Mouse (Mus musculus) MEL (cell line): ENCODE data around the gene Ksr1. TPM values are rescaled to one million over a fixed set of nuclear protein-coding genes. Genes with fewer than 3 reads are reported as not detected.

Source experiments
- DNase-seq: peaks from one replicate; pipeline ENCODE4 v3.0.0; 2011; ENCODE audit warnings: low read depth, low spot score
- H3K27ac ChIP-seq: 2 replicates; pipeline ENCODE4 v1.5.1; 2012; ENCODE audit warnings: low read depth, mild to moderate bottlenecking, control low read depth, low read length, moderate library complexity; ENCODE audit not compliant: control insufficient read depth
- H3K27me3 ChIP-seq, 2 experiments: fragments of 150-350 bp in 1 of 2; sonication (generic) in 1 of 2; 2 replicates each; pipeline ENCODE4 v1.6.1; 2012; ENCODE audit warnings: low read length in 2 of 2, mild to moderate bottlenecking in 2 of 2, improper control_type of control experiment in 1 of 2, moderate library complexity in 1 of 2; ENCODE audit not compliant: insufficient read depth in 2 of 2, control insufficient read depth in 1 of 2
- H3K36me3 ChIP-seq, 2 experiments: 2 replicates each; pipeline ENCODE4 v1.6.1; 2012 to 2014; ENCODE audit warnings: low read length in 2 of 2, improper control_type of control experiment in 1 of 2, inconsistent platforms in 1 of 2, mild to moderate bottlenecking in 1 of 2; ENCODE audit not compliant: insufficient read depth in 2 of 2, control insufficient read depth in 1 of 2
- H3K4me1 ChIP-seq, 2 experiments: fragments of 150-350 bp in 1 of 2; sonication (generic) in 1 of 2; 2 replicates each; pipeline ENCODE4 v1.6.1; 2012; ENCODE audit warnings: low read length in 2 of 2, improper control_type of control experiment in 1 of 2, mild to moderate bottlenecking in 1 of 2; ENCODE audit not compliant: insufficient read depth in 2 of 2, control insufficient read depth in 1 of 2
- H3K4me3 ChIP-seq, 2 experiments: fragments of 150-350 bp in 1 of 2; sonication (generic) in 1 of 2; 2 replicates each; pipeline ENCODE4 v1.5.1; 2012; ENCODE audit warnings: low read depth in 2 of 2, low read length in 2 of 2, mild to moderate bottlenecking in 2 of 2, moderate library complexity in 2 of 2, control low read depth in 1 of 2, improper control_type of control experiment in 1 of 2; ENCODE audit not compliant: control insufficient read depth in 1 of 2, insufficient read depth in 1 of 2
- H3K79me2 ChIP-seq: 2 replicates; pipeline ENCODE4 v1.6.1; 2012; ENCODE audit warnings: mild to moderate bottlenecking, low read length, moderate library complexity; ENCODE audit not compliant: control insufficient read depth, poor library complexity, insufficient read depth
- H3K9ac ChIP-seq: 2 replicates; pipeline ENCODE4 v1.6.1; 2012; ENCODE audit warnings: low read depth, mild to moderate bottlenecking, control low read depth, low read length, moderate library complexity; ENCODE audit not compliant: control insufficient read depth, poor library complexity, severe bottlenecking
- H3K9me3 ChIP-seq: fragments of 150-350 bp; sonication (generic); replicated peaks from 2 replicates; pipeline ENCODE4 v1.6.1; 2012; ENCODE audit warnings: mild to moderate bottlenecking, low read length, improper control_type of control experiment, moderate library complexity; ENCODE audit not compliant: insufficient read depth
- CHD1 ChIP-seq: IDR thresholded peaks from 2 replicates; pipeline ENCODE4 v1.6.1; 2012; ENCODE audit warnings: low read depth, mild to moderate bottlenecking, inconsistent platforms, low read length, improper control_type of control experiment
- CTCF ChIP-seq, 3 experiments: IDR thresholded peaks in 2 of 3; conservative IDR thresholded peaks in 1 of 3; 2 replicates each; pipeline ENCODE4 v1.5.1; 2011 to 2012; ENCODE audit warnings: low read length in 3 of 3, low read depth in 2 of 3, mild to moderate bottlenecking in 2 of 3, improper control_type of control experiment in 1 of 3, inconsistent platforms in 1 of 3, mixed read lengths in 1 of 3, moderate library complexity in 1 of 3; ENCODE audit not compliant: control insufficient read depth in 1 of 3, insufficient read depth in 1 of 3, poor library complexity in 1 of 3, severe bottlenecking in 1 of 3
- E2F4 ChIP-seq: IDR thresholded peaks from 2 replicates; pipeline ENCODE4 v1.6.1; 2011; ENCODE audit warnings: low read depth, low read length, improper control_type of control experiment, borderline replicate concordance
- EP300 ChIP-seq, 2 experiments: IDR thresholded peaks; 2 replicates each; pipeline ENCODE4 v1.6.1; 2011; ENCODE audit warnings: improper control_type of control experiment in 2 of 2, low read length in 2 of 2, low read depth in 1 of 2, mild to moderate bottlenecking in 1 of 2
- ETS1 ChIP-seq: IDR thresholded peaks from 2 replicates; pipeline ENCODE4 v1.6.1; 2012; ENCODE audit warnings: low read depth, mild to moderate bottlenecking, inconsistent platforms, low read length, improper control_type of control experiment, moderate library complexity
- HCFC1 ChIP-seq: IDR thresholded peaks from 2 replicates; pipeline ENCODE4 v1.6.1; 2012; ENCODE audit warnings: low read depth, mild to moderate bottlenecking, inconsistent platforms, low read length, improper control_type of control experiment, moderate library complexity
- MAZ ChIP-seq: IDR thresholded peaks from 2 replicates; pipeline ENCODE4 v1.6.1; 2012; ENCODE audit warnings: low read depth, mild to moderate bottlenecking, inconsistent platforms, low read length, improper control_type of control experiment
- MXI1 ChIP-seq: IDR thresholded peaks from 2 replicates; pipeline ENCODE4 v1.6.1; 2011; ENCODE audit warnings: mild to moderate bottlenecking, low read depth, low read length, improper control_type of control experiment
- NELFE ChIP-seq: IDR thresholded peaks from 2 replicates; pipeline ENCODE4 v1.6.1; 2011; ENCODE audit warnings: low read depth, low read length, improper control_type of control experiment
- POLR2A ChIP-seq, 2 experiments: IDR thresholded peaks; 2 replicates each; pipeline ENCODE4 v1.6.1; 2011 to 2012; ENCODE audit warnings: low read length in 2 of 2, mild to moderate bottlenecking in 2 of 2, control low read depth in 1 of 2, improper control_type of control experiment in 1 of 2, low read depth in 1 of 2, moderate library complexity in 1 of 2; ENCODE audit not compliant: control insufficient read depth in 1 of 2, insufficient read depth in 1 of 2, poor library complexity in 1 of 2
- RAD21 ChIP-seq: IDR thresholded peaks from 2 replicates; pipeline ENCODE4 v1.6.1; 2011; ENCODE audit warnings: mild to moderate bottlenecking, low read depth, low read length, improper control_type of control experiment
- RCOR1 ChIP-seq: IDR thresholded peaks from 2 replicates; pipeline ENCODE4 v1.6.1; 2012; ENCODE audit warnings: low read depth, mild to moderate bottlenecking, inconsistent platforms, low read length, improper control_type of control experiment
- SMC3 ChIP-seq: IDR thresholded peaks from 2 replicates; pipeline ENCODE4 v1.6.1; 2011; ENCODE audit warnings: low read depth, low read length, improper control_type of control experiment
- UBTF ChIP-seq: IDR thresholded peaks from 2 replicates; pipeline ENCODE4 v1.6.1; 2012; ENCODE audit warnings: low read depth, mild to moderate bottlenecking, inconsistent platforms, low read length, improper control_type of control experiment, moderate library complexity, borderline replicate concordance; ENCODE audit not compliant: insufficient read depth
- USF2 ChIP-seq, 2 experiments: IDR thresholded peaks; 2 replicates each; pipeline ENCODE4 v1.6.1; 2011 to 2012; ENCODE audit warnings: improper control_type of control experiment in 2 of 2, low read length in 2 of 2, borderline replicate concordance in 1 of 2, inconsistent platforms in 1 of 2, low read depth in 1 of 2, mild to moderate bottlenecking in 1 of 2; ENCODE audit not compliant: insufficient read depth in 1 of 2
- ZC3H11A ChIP-seq: IDR thresholded peaks from 2 replicates; pipeline ENCODE4 v1.6.1; 2012; ENCODE audit warnings: low read depth, mild to moderate bottlenecking, inconsistent platforms, low read length, improper control_type of control experiment
- ZKSCAN1 ChIP-seq: IDR thresholded peaks from 2 replicates; pipeline ENCODE4 v1.6.1; 2012; ENCODE audit warnings: low read depth, mild to moderate bottlenecking, inconsistent platforms, low read length, improper control_type of control experiment, moderate library complexity
- ZMIZ1 ChIP-seq: IDR thresholded peaks from 2 replicates; pipeline ENCODE4 v1.6.1; 2012; ENCODE audit warnings: low read depth, mild to moderate bottlenecking, inconsistent platforms, low read length, improper control_type of control experiment, moderate library complexity
- ZNF384 ChIP-seq: IDR thresholded peaks from 2 replicates; pipeline ENCODE4 v1.6.1; 2012; ENCODE audit warnings: low read depth, mild to moderate bottlenecking, inconsistent platforms, low read length, improper control_type of control experiment
- polyA plus RNA-seq, 2 experiments: library from polyadenylated mRNA; stranded (reverse) in 1 of 2; unstranded in 1 of 2; fragments of >175 nt in 1 of 2; fragments of >200 nt in 1 of 2; gene quantifications; 2 replicates each; pipeline versions ENCODE4 v1.2.1 to v1.2.4; 2012; ENCODE audit warnings: low replicate concordance in 2 of 2, low read depth in 1 of 2; ENCODE audit not compliant: insufficient read length in 2 of 2, insufficient read depth in 1 of 2, missing spikeins in 1 of 2
- total RNA-seq: library from RNA; depleted of rRNA; stranded (reverse); fragments of 300-350 nt; gene quantifications from 2 replicates; pipeline ENCODE4 v1.2.3, GENCODE M21; 2012

The Ksr1 gene
- total and polyA plus RNA-seq, 3 experiments = 9.7 to 18.4 TPM; not detected in 1

DNA sequence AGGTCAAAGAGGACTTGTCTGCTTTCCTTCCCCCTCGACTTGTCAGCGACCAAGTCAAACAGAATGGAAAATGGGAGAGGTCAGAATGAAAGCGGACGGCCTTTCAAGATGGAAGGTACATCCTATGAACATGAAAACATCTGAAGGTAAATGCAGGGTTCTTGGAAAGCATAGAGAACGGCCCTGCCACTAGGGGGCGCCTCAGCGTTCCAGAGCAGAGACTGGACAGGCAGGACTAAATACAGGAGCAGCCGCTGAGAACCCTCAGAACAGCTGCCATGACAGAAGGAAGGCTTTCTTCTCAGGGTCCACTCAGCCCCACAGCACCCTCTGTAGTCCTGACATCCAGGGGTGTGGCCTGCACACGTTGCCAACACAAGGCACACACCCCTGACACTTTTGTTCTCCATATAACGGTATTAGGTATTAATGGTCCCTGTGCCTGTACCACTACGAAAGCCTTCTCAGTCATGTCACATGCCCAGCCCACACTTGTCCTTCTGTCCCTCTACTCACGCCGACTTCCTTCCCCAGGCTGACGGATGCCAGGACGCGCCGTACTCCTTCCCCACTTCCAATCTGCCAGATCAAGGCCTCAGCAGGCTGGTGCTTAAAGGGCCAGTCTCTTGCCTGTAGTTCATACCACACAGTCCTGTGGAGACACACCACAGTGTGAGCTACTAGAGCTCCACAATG, 126.2 kb downstream of the Ksr1 start:
- Histone ChIP-seq H3K4me1 (peaks cover 5 to 9% of the 10 kb centered on the region in 2 experiments; a peak in 2 of 4 replicates), H3K79me2 (no peaks in the 10 kb centered on the region), H3K4me3 (no peak overlapping the region), H3K9me3 (no peaks in the 10 kb centered on the region), H3K27ac (no peak overlapping the region), H3K27me3 (no peaks in the 10 kb centered on the region), H3K36me3 (peaks cover under 1 to 7% of the 10 kb centered on the region in 2 experiments; a peak in 3 of 4 replicates), H3K9ac (no peak overlapping the region)
- TF ChIP-seq MXI1 (no peak), CTCF (IDR thresholded peaks at IDR 0.05 in 2 of 3, conservative IDR thresholded peaks at IDR 0.05 in 1 of 3; ENCODE audit: control insufficient read depth in 1 of 3, insufficient read depth in 1 of 3, low read depth in 2 of 3, low read length in 3 of 3, poor library complexity in 1 of 3, severe bottlenecking in 1 of 3) (peak; percentile 74 to 89 (median 88)), SMC3 (peak; percentile 15; the same call in 1 of the 2 replicates)
- DNase-seq = peak; percentile 60

DNA sequence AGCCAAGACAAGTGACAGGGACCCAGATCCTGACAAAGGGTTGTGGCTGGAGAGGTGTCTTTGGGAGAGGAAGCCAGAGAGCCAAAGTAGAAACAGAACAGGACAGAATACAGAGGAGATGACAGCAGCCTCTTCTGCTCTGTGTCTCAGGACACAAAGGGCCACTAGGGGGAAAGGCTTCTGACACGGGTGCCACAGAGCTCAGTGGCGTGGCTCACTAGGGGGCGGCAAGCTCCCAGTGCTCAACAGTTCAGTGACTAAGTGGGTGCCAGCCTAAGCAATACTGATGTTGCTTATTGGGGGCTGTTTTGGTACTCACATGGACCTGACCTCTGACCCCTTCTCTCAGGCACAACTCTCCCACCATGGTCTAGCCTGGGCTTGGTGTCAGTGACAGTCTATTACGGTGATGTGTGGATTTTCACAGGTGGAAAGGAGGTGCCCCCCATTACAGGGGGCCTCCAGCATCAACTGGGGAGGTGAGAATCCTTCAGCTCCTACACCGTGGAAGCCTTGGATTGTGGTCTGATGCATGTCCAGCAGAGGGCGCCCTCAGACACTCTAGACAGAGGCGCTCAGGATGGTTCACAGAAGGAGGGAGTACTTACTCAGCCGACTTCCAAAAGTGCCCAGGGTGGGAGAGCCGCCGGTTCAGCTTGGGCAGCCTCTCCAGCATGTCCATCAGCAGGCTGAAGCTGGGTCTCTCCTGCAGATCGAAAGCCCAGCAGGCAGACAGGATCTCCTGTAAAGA, 127.1 kb downstream of the Ksr1 start:
- Histone ChIP-seq H3K36me3 (peaks cover 0 to 7% of the 10 kb centered on the region in 2 experiments; a peak in 2 of 4 replicates), H3K4me1 (peaks cover 5 to 9% of the 10 kb centered on the region in 2 experiments; a peak in 2 of 4 replicates)

More for the DNA sequence above, 127.1 kb downstream of the Ksr1 start:
- Histone ChIP-seq H3K9ac (no peak overlapping the region), H3K4me3 (no peak overlapping the region), H3K27ac (no peak overlapping the region), H3K79me2 (no peaks in the 10 kb centered on the region), H3K9me3 (no peaks in the 10 kb centered on the region), H3K27me3 (no peaks in the 10 kb centered on the region)
- no peak for TF ChIP-seq RCOR1
- no peak for TF ChIP-seq POLR2A (IDR thresholded peaks at IDR 0.05; ENCODE audit: control insufficient read depth in 1 of 2, insufficient read depth in 1 of 2, low read depth in 1 of 2, low read length in 2 of 2, poor library complexity in 1 of 2)
- TF ChIP-seq CHD1 = no peak
- no peak for TF ChIP-seq ZNF384
- peak; percentile 61 for TF ChIP-seq ZC3H11A
- no peak for TF ChIP-seq NELFE
- TF ChIP-seq ETS1 = no peak
- TF ChIP-seq USF2 (IDR thresholded peaks at IDR 0.05; ENCODE audit: borderline replicate concordance in 1 of 2, insufficient read depth in 1 of 2, low read depth in 1 of 2, low read length in 2 of 2) = no peak
- TF ChIP-seq EP300 (IDR thresholded peaks at IDR 0.05; ENCODE audit: low read depth in 1 of 2, low read length in 2 of 2) = no peak
- no peak for TF ChIP-seq E2F4
- TF ChIP-seq HCFC1 = no peak
- peak; percentile 74 for TF ChIP-seq RAD21
- no peak for TF ChIP-seq MXI1
- no peak for TF ChIP-seq UBTF
- TF ChIP-seq CTCF (IDR thresholded peaks at IDR 0.05 in 2 of 3, conservative IDR thresholded peaks at IDR 0.05 in 1 of 3; ENCODE audit: control insufficient read depth in 1 of 3, insufficient read depth in 1 of 3, low read depth in 2 of 3, low read length in 3 of 3, poor library complexity in 1 of 3, severe bottlenecking in 1 of 3) = peak; percentile 67 to 99 (median 94); a peak in 5 of 6 replicates
- peak; percentile 90 for TF ChIP-seq SMC3
- TF ChIP-seq MAZ = 0 out of 2 replicates have a peak, but pooled peaks have one; percentile 2
- TF ChIP-seq ZMIZ1 = no peak
- no peak for TF ChIP-seq ZKSCAN1
- peak; percentile 88 for DNase-seq
